Mouse (Mus musculus) spleen, postnatal 36 days (tissue): ENCODE results near the gene Ttc33.
A peak's percentile ranks its signal among the peaks of the same experiment; 100 is the strongest.

Source experiments
- DNase-seq, 2 experiments: peaks; one replicate each; pipeline ENCODE4 v3.0.0; 2022; ENCODE audit warnings: low spot score in 2 of 2, mixed read lengths in 1 of 2

The Ttc33 gene

GRCm38 (mm10) chr15:5184668-5185330 lies 526 bp upstream of the Ttc33 start:
- peak in 1 of 2 experiments; percentile 20 for DNase-seq

GRCm38 (mm10) chr15:5186293-5186675 lies 959 bp downstream of the Ttc33 start:
- DNase-seq = no peak

GRCm38 (mm10) chr15:5187116-5187515 lies 1.8 kb downstream of the Ttc33 start:
- DNase-seq = no peak

GRCm38 (mm10) chr15:5188029-5188428 lies 2.7 kb downstream of the Ttc33 start:
- DNase-seq = peak; percentile 31 to 38

- DNase-seq = no peak
These were observed 4.3 kb downstream of the Ttc33 start for GRCm38 (mm10) chr15:5189504-5190093.

- no peak for DNase-seq
These were observed 8.5 kb downstream of the Ttc33 start for GRCm38 (mm10) chr15:5193833-5194232.

- DNase-seq = no peak
These were observed 9.1 kb downstream of the Ttc33 start for GRCm38 (mm10) chr15:5194446-5194845.

GRCm38 (mm10) chr15:5194931-5195330 lies 9.6 kb downstream of the Ttc33 start:
- no peak for DNase-seq

GRCm38 (mm10) chr15:5195987-5196514 lies 10.7 kb downstream of the Ttc33 start:
- no peak for DNase-seq

- no peak for DNase-seq
These were observed 11.4 kb downstream of the Ttc33 start for GRCm38 (mm10) chr15:5196691-5197090.

GRCm38 (mm10) chr15:5205222-5205621 lies 19.9 kb downstream of the Ttc33 start:
- no peak for DNase-seq

- DNase-seq = no peak
These were observed 23.8 kb downstream of the Ttc33 start for GRCm38 (mm10) chr15:5209116-5209515.

- DNase-seq = no peak
These were observed 35.2 kb downstream of the Ttc33 start for GRCm38 (mm10) chr15:5220491-5220890.

GRCm38 (mm10) chr15:5230746-5231145 lies 45.4 kb downstream of the Ttc33 start:
- DNase-seq = peak; percentile 30 to 41

GRCm38 (mm10) chr15:5234659-5235058 lies 49.3 kb downstream of the Ttc33 start:
- DNase-seq = no peak

GRCm38 (mm10) chr15:5235527-5235926 lies 50.2 kb downstream of the Ttc33 start:
- DNase-seq = no peak

- DNase-seq = peak; percentile 72 to 75
These were observed 51.2 kb downstream of the Ttc33 start for GRCm38 (mm10) chr15:5236538-5236937.

GRCm38 (mm10) chr15:5237012-5237660 lies 51.8 kb downstream of the Ttc33 start:
- DNase-seq = peak; percentile 53 to 57

- DNase-seq = no peak
These were observed 52.7 kb downstream of the Ttc33 start for GRCm38 (mm10) chr15:5238073-5238472.

GRCm38 (mm10) chr15:5238553-5238952 lies 53.2 kb downstream of the Ttc33 start:
- DNase-seq = no peak

GRCm38 (mm10) chr15:5239361-5239760 lies 54.0 kb downstream of the Ttc33 start:
- no peak for DNase-seq

GRCm38 (mm10) chr15:5239901-5240300 lies 54.6 kb downstream of the Ttc33 start:
- DNase-seq = peak in 1 of 2 experiments; percentile 30

GRCm38 (mm10) chr15:5240360-5240759 lies 55.0 kb downstream of the Ttc33 start:
- no peak for DNase-seq
